Mouse (Mus musculus) stomach, embryonic 15.5 days (tissue): ENCODE measurements around the gene Snx11. TPM values are rescaled to one million over a fixed set of nuclear protein-coding genes. Genes with fewer than 3 reads are reported as not detected.
"Not testable (repeated sequence)": the region's sequence is repeated elsewhere in the genome, so short reads cannot be mapped to it uniquely, and the experiment has no call there.

ENCODE experiments used
- ATAC-seq: fragments of 200-750 bp; cut with Nextera tagmentation; 2 replicates; pipeline ENCODE4 v1.8.0; 2017; ENCODE audit warnings: low read depth, moderate number of reproducible peaks, moderate TSS enrichment; ENCODE audit not compliant: insufficient read depth, low FRiP score
- H3K27ac ChIP-seq: fragments of 300-500 bp; sonication (generic); 2 replicates; pipeline ENCODE4 v1.5.1; 2015; ENCODE audit warnings: mild to moderate bottlenecking, inconsistent platforms
- H3K27me3 ChIP-seq: fragments of 300-500 bp; sonication (generic); replicated peaks from 2 replicates; pipeline ENCODE4 v1.6.1; 2015; ENCODE audit warnings: inconsistent platforms
- H3K36me3 ChIP-seq: fragments of 300-500 bp; sonication (generic); 2 replicates; pipeline ENCODE4 v1.6.1; 2015; ENCODE audit warnings: inconsistent platforms
- H3K4me1 ChIP-seq: fragments of 300-500 bp; sonication (generic); 2 replicates; pipeline ENCODE4 v1.6.1; 2015; ENCODE audit warnings: inconsistent platforms
- H3K4me2 ChIP-seq: fragments of 300-500 bp; sonication (generic); 2 replicates; pipeline ENCODE4 v1.6.1; 2015; ENCODE audit warnings: mild to moderate bottlenecking, inconsistent platforms
- H3K4me3 ChIP-seq: fragments of 300-500 bp; sonication (generic); replicated peaks from 2 replicates; pipeline ENCODE4 v1.5.1; 2015; ENCODE audit warnings: inconsistent platforms
- H3K9ac ChIP-seq: fragments of 300-500 bp; sonication (generic); 2 replicates; pipeline ENCODE4 v1.6.1; 2015; ENCODE audit warnings: inconsistent platforms
- H3K9me3 ChIP-seq: fragments of 300-500 bp; sonication (generic); 2 replicates; pipeline ENCODE4 v1.6.1; 2016; ENCODE audit warnings: inconsistent platforms
- WGBS: fragments of 180-500 bp; shearing (Covaris S2); methylation state at CpG from one replicate; pipeline ENCODE4 v1.1.7; 2015; 5-methylcytosine and 5-hydroxymethylcytosine counted together
- polyA plus RNA-seq: library from polyadenylated mRNA; unstranded; fragments of >200 nt; fragmentation: Nextera tagmentation; extraction: Ambion mirVana; gene quantifications from 2 replicates; pipeline ENCODE4 v1.2.1, GENCODE M21; 2015

Snx11 gene
- polyA plus RNA-seq, 1 experiment from 2014 or later, result 16.5 TPM

GRCm38 (mm10) chr11:96790681-96791080 is 13.3 kb upstream of the Snx11 start:
- Histone ChIP-seq H3K9ac (no peak overlapping the region), H3K27me3 (no peaks in the 10 kb centered on the region), H3K4me3 (peak overlapping the region; percentile 96; the same call in 1 of the 2 replicates), H3K9me3 (no peaks in the 10 kb centered on the region), H3K4me1 (peaks cover 13% of the 10 kb centered on the region), H3K4me2 (peak overlapping the region; percentile 70; the same call in 1 of the 2 replicates), H3K27ac (no peak overlapping the region), H3K36me3 (0 out of 2 replicates have a peak, but pooled peaks cover 2% of the 10 kb centered on the region)
- WGBS, result 0% methylated on average over 1 of the region's 1 CpGs
- ATAC-seq, result no peak

DNA sequence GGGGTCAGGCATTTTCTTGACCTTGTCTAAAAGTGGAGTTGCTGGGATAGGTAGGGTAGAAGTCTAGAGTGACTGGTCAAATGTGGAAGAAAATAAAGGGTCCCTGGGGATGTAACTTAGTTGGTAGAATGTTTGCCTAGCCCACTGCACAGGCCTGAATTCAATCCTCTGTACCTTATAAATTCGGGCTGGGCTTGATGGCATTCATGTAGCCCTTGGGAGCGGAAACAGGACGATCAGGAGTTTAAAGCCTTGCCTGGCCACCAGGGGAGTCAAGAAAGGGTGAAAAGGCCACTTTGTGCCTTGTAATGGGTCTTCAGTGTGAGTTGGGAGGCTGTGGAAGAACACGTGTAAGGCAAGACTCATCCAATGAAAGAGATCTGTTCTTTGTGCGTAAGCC is 12.6 kb upstream of the Snx11 start:
- H3K27ac ChIP-seq, result peak overlapping the region; percentile 98; the same call in 1 of the 2 replicates
- no peaks in the 10 kb centered on the region for H3K9me3 ChIP-seq
- H3K4me3 ChIP-seq, result peak overlapping the region; percentile 96
- peaks cover 13% of the 10 kb centered on the region for H3K4me1 ChIP-seq
- no peak for ATAC-seq
- peak overlapping the region; percentile 87 for H3K9ac ChIP-seq
- H3K4me2 ChIP-seq, result peak overlapping the region; percentile 70
- no peaks in the 10 kb centered on the region for H3K27me3 ChIP-seq
- 10% methylated on average over 5 of the region's 5 CpGs for WGBS
- no peaks in the 10 kb centered on the region for H3K36me3 ChIP-seq

- Histone ChIP-seq H3K4me2 (peak within 1 kb of the TSS; percentile 70), H3K9me3 (no peaks in the 10 kb centered on the region), H3K9ac (peak within 1 kb of the TSS; percentile 87), H3K27me3 (no peaks in the 10 kb centered on the region), H3K27ac (peak within 1 kb of the TSS; percentile 98), H3K4me3 (peak within 1 kb of the TSS; percentile 96), H3K4me1 (peaks cover 13% of the 10 kb centered on the region), H3K36me3 (no peaks in the 10 kb centered on the region)
- peak; percentile 97 for ATAC-seq
- WGBS, result under 1% methylated on average over 93 of the region's 93 CpGs
Observed at GRCm38 (mm10) chr11:96788871-96789795, 11.8 kb upstream of the Snx11 start, which contains the start of gene Cbx1. TSS of gene Cbx1 (plus strand) at chr11:96789127.

DNA sequence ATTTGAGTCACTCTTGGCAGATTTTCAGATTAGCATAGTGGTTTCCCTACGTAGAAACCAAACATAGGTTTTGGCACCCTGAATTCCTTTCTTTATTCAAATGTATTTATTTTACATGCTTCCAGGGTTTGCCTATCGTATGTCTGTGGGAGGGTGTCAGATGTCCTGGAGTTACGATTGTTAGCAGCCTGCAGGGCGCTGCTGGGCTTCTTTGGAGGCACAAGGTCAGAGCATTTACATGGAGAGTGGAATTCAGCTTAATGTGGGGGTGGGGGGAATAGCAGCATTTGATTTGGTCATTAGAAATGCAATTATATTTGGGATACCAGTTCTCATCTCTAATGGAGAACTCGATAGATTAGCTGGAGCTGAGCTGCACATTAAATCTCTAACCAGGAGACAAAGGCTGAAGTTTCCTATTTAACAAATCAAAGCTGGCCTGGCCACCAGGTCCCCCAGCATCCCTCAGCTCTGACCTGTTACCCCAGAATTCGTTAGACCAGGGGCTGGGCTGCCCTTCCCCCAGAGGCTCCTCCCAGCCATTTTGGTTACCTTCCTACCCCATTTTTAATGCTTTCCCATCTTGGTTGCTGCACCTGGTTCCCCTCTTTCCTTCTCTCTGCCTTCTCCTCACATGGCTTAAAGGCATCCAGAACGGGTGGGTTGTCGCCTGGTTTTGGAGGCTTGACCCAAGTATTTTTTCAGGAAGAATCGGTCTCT is 9.5 kb upstream of the Snx11 start:
- H3K9ac ChIP-seq, result no peak overlapping the region
- H3K4me3 ChIP-seq, result no peak overlapping the region
- WGBS, result 37% methylated on average over 9 of the region's 9 CpGs
- no peaks in the 10 kb centered on the region for H3K36me3 ChIP-seq
- no peak overlapping the region for H3K27ac ChIP-seq
- no peaks in the 10 kb centered on the region for H3K9me3 ChIP-seq
- ATAC-seq, result no peak
- no peaks in the 10 kb centered on the region for H3K27me3 ChIP-seq
- H3K4me1 ChIP-seq, result peaks cover 13% of the 10 kb centered on the region
- H3K4me2 ChIP-seq, result no peak overlapping the region

- H3K9me3 ChIP-seq, H3K4me1 ChIP-seq, H3K36me3 ChIP-seq, H3K4me3 ChIP-seq, ATAC-seq, H3K27ac ChIP-seq, H3K9ac ChIP-seq, H3K4me2 ChIP-seq, H3K27me3 ChIP-seq: not testable (repeated sequence)
- WGBS, result 18% methylated on average over 7 of the region's 7 CpGs
Observed at GRCm38 (mm10) chr11:96784847-96785246, 7.5 kb upstream of the Snx11 start.

GRCm38 (mm10) chr11:96781425-96781824 is 4.1 kb upstream of the Snx11 start:
- peaks cover 6% of the 10 kb centered on the region for H3K4me1 ChIP-seq
- H3K9me3 ChIP-seq, result no peaks in the 10 kb centered on the region
- no peaks in the 10 kb centered on the region for H3K36me3 ChIP-seq
- no peak overlapping the region for H3K4me3 ChIP-seq
- 68% methylated on average over 2 of the region's 2 CpGs for WGBS
- H3K27me3 ChIP-seq, result no peaks in the 10 kb centered on the region
- H3K9ac ChIP-seq, result no peak overlapping the region
- no peak overlapping the region for H3K27ac ChIP-seq
- no peak for ATAC-seq
- no peak overlapping the region for H3K4me2 ChIP-seq

DNA sequence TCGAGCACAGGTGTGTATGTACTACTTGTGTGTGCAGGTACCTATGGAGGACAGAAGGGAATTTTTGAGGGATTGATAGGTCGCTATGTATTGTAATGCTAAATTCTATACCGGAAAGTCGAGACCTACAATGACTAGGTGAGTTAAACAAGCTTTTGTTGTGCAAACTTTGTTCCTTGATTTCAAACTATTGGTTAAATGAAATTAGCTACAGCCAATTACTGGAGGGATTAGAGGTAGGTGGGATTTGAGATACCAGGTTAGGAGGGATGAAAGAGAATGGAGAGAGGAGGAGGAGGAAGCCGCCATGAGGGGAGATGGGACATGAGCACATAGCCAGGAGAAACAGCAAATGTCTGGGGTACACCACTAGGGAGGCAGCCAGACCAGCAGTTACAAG is 2.9 kb upstream of the Snx11 start:
- WGBS, result 75% methylated on average over 5 of the region's 5 CpGs
- peaks cover 9% of the 10 kb centered on the region for H3K4me1 ChIP-seq
- no peak overlapping the region for H3K9ac ChIP-seq
- no peaks in the 10 kb centered on the region for H3K27me3 ChIP-seq
- H3K4me3 ChIP-seq, result no peak overlapping the region
- H3K4me2 ChIP-seq, result no peak overlapping the region
- H3K27ac ChIP-seq, result no peak overlapping the region
- no peaks in the 10 kb centered on the region for H3K36me3 ChIP-seq
- ATAC-seq, result no peak
- H3K9me3 ChIP-seq, result no peaks in the 10 kb centered on the region

DNA sequence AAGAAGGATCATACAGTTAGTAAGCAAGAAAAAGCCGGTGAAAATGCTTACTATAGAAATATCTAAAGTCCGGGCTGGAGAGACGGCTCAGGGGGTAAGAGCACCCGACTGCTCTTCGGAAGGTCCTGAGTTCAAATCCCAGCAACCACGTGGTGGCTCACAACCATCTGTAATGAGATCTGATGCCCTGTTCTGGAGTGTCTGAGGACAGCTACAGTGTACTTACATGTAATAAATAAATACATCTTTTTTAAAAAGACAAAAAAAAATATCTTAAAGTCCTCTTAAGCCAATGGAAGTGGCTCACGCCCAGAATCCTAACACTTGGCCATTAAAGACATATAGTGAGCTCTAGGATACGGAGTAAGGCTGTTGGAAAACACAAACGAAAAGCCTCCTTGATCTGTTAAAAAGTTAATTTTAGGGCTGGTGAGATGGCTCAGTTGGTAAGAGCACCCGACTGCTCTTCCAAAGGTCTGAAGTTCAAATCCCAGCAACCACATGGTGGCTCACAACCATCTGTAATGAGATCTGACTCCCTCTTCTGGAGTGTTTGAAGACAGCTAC is 785 bp upstream of the Snx11 start:
- ATAC-seq, H3K36me3 ChIP-seq, H3K27me3 ChIP-seq, H3K9me3 ChIP-seq, H3K4me1 ChIP-seq, H3K9ac ChIP-seq: not testable (repeated sequence)
- Histone ChIP-seq H3K4me2 (peak overlapping the region; percentile 85), H3K4me3 (peak overlapping the region; percentile 79), H3K27ac (peak overlapping the region; percentile 70; the same call in 1 of the 2 replicates)
- 63% methylated on average over 10 of the region's 10 CpGs for WGBS

DNA sequence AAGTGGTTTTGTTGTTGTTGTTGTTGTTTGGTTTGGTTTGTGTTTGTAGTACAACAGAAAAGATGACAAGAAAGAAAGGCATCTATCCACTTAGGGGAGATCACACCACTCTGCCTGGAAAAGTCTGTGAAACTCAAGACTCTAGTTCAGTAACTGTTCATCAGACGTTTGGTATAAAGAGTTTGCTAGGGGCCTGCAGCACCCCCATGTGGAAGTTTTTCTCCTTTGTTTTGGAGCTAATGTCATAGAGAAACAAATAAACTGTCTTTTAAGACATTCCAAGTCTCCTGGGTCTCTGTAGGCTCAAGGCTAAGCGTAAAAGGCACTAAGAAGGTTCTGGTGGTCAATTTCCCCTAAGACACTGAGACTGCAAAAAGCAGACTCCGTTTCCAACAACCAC is 1.3 kb downstream of the Snx11 start:
- peak overlapping the region; percentile 85 for H3K4me2 ChIP-seq
- no peak overlapping the region for H3K27ac ChIP-seq
- H3K27me3 ChIP-seq, result no peaks in the 10 kb centered on the region
- no peak overlapping the region; the same call in 1 of the 2 replicates for H3K4me3 ChIP-seq
- H3K4me1 ChIP-seq, result peaks cover 9% of the 10 kb centered on the region
- no peaks in the 10 kb centered on the region for H3K9me3 ChIP-seq
- H3K36me3 ChIP-seq, result 0 out of 2 replicates have a peak, but pooled peaks cover 10% of the 10 kb centered on the region
- no peak for ATAC-seq
- H3K9ac ChIP-seq, result no peak overlapping the region
- 45% methylated on average over 3 of the region's 3 CpGs for WGBS

DNA sequence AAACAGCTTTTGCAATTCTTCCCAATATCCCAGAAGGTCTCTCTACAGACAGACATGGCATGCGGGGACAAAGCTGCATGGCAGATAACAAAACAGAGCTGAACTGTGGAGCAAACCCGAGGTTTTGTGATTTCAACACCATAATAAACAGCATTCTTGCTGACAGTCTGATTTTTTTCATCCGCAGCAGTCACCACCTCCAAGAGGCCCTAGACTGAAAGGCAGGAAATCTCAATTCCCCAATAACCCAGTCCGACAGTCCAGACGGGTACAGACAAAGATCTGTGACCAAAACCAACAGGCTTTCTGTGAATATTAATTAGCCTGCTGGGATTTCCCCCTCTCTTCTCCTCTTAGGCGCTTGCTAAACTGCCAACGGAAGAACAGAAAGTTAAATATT is 1.7 kb downstream of the Snx11 start:
- Histone ChIP-seq H3K4me1 (peaks cover 9% of the 10 kb centered on the region), H3K4me3 (no peak overlapping the region), H3K36me3 (peaks cover 11% of the 10 kb centered on the region; the same call in 1 of the 2 replicates), H3K4me2 (no peak overlapping the region), H3K9ac (no peak overlapping the region), H3K27me3 (no peaks in the 10 kb centered on the region), H3K27ac (no peak overlapping the region), H3K9me3 (no peaks in the 10 kb centered on the region)
- 72% methylated on average over 7 of the region's 7 CpGs for WGBS
- no peak for ATAC-seq

DNA sequence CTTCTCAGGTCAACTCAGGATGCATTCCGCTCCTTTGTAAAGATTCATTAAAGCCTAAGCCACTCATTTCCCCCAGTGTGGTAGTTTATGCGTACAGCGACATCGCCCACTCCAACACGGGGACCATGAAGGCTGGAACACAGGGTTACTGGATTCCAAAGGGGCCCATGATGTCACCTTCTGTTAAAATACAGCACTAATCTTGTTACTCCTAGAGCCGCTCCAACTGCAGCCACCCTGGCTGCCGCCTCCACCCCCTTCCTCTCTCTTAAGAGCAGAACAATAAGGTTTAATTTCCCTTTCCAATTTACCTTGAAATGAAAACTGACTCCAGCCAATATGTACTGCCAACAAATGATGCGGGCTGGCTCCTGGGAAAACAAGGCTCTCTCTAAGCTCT is 2.3 kb downstream of the Snx11 start:
- H3K4me2 ChIP-seq, result no peak overlapping the region
- no peak for ATAC-seq

More for the DNA sequence above, 2.3 kb downstream of the Snx11 start:
- 90% methylated on average over 8 of the region's 8 CpGs for WGBS
- H3K9ac ChIP-seq, result no peak overlapping the region
- no peak overlapping the region for H3K4me3 ChIP-seq
- no peaks in the 10 kb centered on the region for H3K9me3 ChIP-seq
- H3K27ac ChIP-seq, result no peak overlapping the region
- H3K27me3 ChIP-seq, result no peaks in the 10 kb centered on the region
- peaks cover 9% of the 10 kb centered on the region for H3K4me1 ChIP-seq
- H3K36me3 ChIP-seq, result peaks cover 15% of the 10 kb centered on the region; the same call in 1 of the 2 replicates
